Mouse (Mus musculus): ENCODE data around the gene Aoah. TPM values are rescaled to one million over a fixed set of nuclear protein-coding genes. Genes with fewer than 3 reads are reported as not detected.

Gene Aoah
- 0.10 TPM in 1 of 2 replicates, not detected in the other for polyA plus RNA-seq (2021; fragmentation: Nextera tagmentation)
- long read RNA-seq, experiment 1: 0 reads
- long read RNA-seq, experiment 2, partial matches to known transcripts: 0 of 1 reads
- long read RNA-seq, experiment 2, other reads (novel, unspliced or antisense): 1 of 1 reads

GRCm38 (mm10) chr13:20793901-20794300, at the start of gene Aoah:
Aoah (plus strand) TSS chr13:20794113.

GRCm38 (mm10) chr13:21074847-21075246, 280.9 kb downstream of the Aoah start, which contains the start of gene Olfr1370:
Olfr1370 (minus strand) TSS chr13:21074947.

